Mouse (Mus musculus) heart, postnatal 10 days (tissue): ENCODE data around the gene Gns. TPM values are rescaled to one million over a fixed set of nuclear protein-coding genes. Genes with fewer than 3 reads are reported as not detected.

Source experiments
- DNase-seq, 2 experiments: peaks; one replicate each; pipeline ENCODE4 v3.0.0; 2021
- intact Hi-C: fragments of 180-260 bp; cut with DNase I; formaldehyde crosslinking; loops from one replicate; pipeline ENCODE4 v1.15.1; 2025
- total RNA-seq, 2 experiments: library from RNA; stranded (reverse); gene quantifications; 2 replicates each; pipeline ENCODE4 v1.2.3; 2021

Gene Gns
- total RNA-seq, 2 experiments from 2014 or later = 72.7 to 78.3 TPM

GRCm38 (mm10) chr10:121364306-121364705, 584 bp upstream of the Gns start:
- intact Hi-C loops = no loop called here
- DNase-seq = no peak

GRCm38 (mm10) chr10:121365781-121366272, 937 bp downstream of the Gns start:
- DNase-seq = peak; percentile 51 to 55
- intact Hi-C loops = no loop called here

GRCm38 (mm10) chr10:121367271-121367670, 2.4 kb downstream of the Gns start:
- DNase-seq = no peak
- intact Hi-C loops = no loop called here

- DNase-seq = no peak
- intact Hi-C loops = no loop called here
Observed at GRCm38 (mm10) chr10:121367780-121368179, 2.9 kb downstream of the Gns start.

- DNase-seq = no peak
- intact Hi-C loops = no loop called here
Observed at GRCm38 (mm10) chr10:121368783-121369465, 4.0 kb downstream of the Gns start.

- no peak for DNase-seq
- intact Hi-C loops = no loop called here
Observed at GRCm38 (mm10) chr10:121370777-121371176, 5.9 kb downstream of the Gns start.

DNA sequence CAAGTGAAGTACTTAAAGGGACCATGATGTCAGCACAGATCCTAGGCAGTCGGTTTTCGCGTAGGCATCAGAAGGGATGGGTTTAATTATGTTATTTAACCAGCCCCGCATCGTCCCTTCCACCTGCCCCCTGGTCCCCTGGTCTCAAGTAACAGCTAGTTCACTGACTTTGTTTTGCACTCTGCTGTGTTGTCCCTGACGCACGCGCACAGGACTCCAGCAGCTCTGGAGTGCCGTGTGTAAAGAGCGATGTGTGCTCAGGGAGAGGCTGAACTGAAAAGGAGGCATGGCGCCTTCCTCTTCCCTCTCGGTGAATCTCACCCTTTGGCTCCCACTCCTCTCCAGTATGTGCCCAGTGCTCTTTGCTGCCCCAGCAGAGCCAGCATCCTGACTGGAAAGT, 9.1 kb downstream of the Gns start:
- no peak for DNase-seq
- intact Hi-C loops = no loop called here

- intact Hi-C loops = no loop called here
- no peak for DNase-seq
Observed at GRCm38 (mm10) chr10:121374693-121375620, 10.1 kb downstream of the Gns start.

GRCm38 (mm10) chr10:121375649-121376493, 11.0 kb downstream of the Gns start:
- no peak for DNase-seq
- intact Hi-C loops = no loop called here

DNA sequence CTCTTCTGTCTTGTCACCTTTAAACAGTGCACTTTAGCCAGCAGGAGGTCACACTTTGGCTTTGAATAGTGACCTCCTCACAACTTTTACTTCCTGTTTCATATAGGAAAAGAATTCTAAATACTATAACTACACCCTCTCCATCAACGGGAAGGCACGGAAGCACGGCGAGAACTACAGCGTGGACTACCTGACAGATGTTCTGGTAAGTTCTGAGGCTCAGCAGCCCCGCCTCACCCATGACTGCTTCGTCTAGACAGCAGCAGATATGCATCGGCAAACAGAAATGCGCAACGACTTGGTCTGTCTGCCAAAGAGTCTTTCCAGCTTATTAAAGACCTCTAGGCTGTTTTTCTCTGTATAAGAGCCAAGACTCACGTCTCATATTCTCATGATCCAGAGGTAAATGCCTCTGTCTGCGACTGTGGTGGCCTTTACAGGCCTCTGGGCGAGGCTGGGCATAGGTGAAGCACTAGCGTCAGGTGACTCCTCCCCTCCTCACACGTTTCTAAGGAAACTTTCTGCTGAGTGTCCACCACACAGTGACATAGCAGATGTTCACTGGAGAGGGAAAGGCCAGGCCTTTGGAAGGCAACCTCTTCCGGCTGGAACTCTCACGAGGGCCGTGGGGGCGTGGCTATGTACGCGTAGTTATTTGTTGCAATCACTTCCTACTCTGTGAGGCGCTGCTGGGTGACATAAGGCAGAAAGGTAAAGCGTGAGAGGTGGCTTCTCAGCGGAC, 11.8 kb downstream of the Gns start:
- DNase-seq = no peak
- intact Hi-C loops = no loop called here

DNA sequence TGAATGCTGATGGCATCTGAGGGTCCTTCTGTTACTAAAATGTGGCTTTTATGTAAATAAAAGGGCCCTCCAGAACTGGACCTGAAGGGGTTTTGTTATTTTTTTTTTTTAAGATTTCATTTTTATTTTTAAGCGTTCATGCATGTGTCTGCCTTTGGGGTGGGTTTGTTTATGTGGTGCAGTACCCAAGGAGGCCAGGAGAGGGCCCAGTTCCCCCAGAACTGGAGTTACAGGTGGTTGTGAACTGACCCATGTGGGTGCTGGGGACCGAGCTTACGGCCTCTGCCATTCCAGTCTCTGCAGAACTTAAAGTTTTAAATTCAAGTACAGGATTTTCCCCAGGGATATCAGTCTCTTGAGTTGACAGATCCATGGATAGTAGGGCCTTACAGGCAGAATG, 14.5 kb downstream of the Gns start:
- no peak for DNase-seq
- intact Hi-C loops = no loop called here

GRCm38 (mm10) chr10:121381280-121381679, 16.4 kb downstream of the Gns start:
- no peak for DNase-seq

DNA sequence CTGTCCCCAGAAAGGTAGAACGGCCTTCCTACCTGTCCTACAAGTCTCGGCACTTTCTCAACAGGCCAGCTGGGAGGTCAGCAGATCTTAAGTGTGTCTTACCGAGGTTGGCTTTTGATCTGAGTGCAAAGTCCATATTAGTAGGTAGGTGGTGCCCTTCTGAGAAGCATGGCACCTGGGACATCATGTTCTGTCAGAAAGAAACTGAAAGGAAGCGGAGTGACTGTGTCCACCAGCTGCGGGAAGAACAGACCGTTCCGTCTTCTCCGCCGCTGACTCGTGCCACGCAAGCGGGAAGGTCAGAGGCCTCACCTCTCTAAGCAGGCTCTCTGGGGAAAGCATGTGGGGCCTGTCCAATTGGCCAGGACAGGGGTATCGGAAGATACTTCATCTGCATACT, 19.8 kb downstream of the Gns start:
- intact Hi-C loops = no loop called here

More at GRCm38 (mm10) chr10:121381280-121381679, 16.4 kb downstream of the Gns start:
- intact Hi-C loops = no loop called here

DNA sequence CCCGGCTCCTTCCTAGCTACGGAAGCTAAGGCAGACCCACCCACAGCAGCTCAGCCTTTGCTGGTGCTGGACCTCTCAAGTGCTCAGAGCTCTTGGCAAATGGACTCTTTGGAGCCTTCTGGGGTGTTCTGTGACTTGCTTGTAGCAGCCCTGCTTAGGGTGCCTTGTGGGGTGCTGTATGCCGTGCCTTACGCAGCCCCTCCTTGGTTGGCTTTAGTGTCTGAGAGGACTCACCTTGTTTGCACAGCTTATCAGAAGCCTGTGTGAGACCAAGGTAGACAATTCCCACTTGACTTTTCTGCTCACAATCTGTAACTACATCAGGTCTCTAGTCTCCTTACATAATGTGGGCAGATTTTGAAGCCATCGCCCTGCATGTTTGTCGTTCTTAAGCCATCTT, 20.8 kb downstream of the Gns start:
- intact Hi-C loops = no loop called here
- DNase-seq = no peak

More for the DNA sequence above, 19.8 kb downstream of the Gns start:
- DNase-seq = no peak

DNA sequence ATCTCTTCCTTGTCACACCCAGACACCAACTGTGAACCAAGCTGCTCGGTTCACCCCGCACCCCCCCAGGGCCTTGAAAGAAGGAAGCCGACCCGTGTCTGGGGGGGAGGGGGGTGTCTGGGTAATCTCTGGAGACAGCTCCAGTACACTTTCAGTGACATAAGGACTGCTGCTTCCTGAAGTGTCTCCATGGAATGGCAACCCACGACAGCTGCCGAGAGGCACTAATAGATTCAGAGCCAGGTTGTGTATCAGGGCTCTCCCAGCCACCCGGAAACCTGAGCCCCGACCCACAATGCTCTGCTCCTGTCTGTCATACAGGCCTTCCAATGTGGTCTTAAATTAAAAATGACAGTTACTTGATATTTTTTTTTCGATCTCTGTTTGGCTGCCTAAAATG, 21.5 kb downstream of the Gns start:
- DNase-seq = no peak
- intact Hi-C loops = no loop called here

DNA sequence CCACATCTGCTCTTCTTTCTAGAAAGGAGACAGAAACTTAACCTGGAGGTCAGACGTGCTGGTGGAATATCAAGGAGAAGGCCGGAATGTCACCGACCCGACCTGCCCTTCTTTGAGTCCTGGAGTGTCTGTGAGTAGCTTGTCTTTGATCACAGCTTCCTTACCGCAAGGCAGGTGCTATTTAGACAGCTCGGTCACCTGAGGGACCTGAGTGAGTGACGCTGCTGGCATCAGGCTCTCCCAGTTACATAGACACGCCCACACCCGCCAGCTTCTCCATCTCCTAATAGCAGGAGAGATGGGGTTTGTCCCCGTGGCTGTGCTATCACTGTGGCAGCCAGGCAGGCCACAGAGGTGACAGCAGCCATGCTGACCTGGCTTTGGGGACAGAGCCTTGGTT, 25.7 kb downstream of the Gns start:
- intact Hi-C loops = no loop called here
- no peak for DNase-seq

DNA sequence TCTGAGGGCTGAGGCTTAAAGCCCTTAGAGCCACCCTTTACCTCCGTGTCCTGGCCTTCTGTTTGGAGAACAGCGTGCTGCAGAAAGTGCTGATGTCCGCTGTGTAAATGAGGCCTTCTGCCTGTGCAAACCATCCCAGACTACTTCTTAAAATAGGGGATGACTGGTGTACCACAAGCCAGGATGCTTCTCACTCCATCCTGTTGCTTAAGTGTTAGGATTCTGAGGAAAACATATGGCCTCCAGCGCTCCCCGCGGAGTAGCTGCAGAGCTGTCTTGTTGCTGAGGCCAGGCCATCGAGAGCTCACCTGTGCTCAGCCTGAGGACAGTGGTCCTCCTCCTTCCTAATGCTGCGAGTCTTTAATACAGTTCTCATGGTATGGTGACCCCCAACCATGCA, 27.0 kb downstream of the Gns start:
- DNase-seq = no peak
- intact Hi-C loops = no loop called here

- intact Hi-C loops = no loop called here
- no peak for DNase-seq
Observed at GRCm38 (mm10) chr10:121394270-121394669, 29.4 kb downstream of the Gns start.

DNA sequence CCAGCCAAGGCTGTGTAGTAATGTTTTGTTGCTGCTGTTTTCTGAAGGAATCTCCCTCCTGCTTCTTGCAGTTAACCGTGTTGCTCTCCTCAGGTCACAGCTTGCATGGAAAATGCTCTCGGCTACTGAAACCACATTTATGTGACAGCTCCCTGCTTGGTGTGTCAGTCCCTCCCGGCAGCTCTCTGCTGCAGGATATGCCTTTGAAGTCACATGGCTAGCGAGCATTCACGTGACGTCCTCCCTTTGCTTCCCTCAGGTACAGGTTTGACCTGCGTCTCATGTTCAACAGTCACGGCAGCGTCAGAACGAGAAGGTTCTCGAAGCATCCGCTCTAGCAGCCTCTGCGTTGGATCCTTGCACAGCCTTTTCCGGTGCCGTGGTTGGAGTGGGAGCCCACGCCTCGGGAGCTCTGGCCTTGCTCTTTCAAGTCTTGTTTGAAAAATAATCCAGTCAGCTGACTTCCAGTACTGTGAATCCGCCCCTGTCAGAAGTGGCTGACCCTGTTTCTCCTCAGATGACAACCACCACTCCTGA, 30.0 kb downstream of the Gns start:
- no peak for DNase-seq
- intact Hi-C loops = no loop called here
